Mouse (Mus musculus): Measurements from ENCODE around the gene Ttll11. TPM values are rescaled to one million over a fixed set of nuclear protein-coding genes. Genes with fewer than 3 reads are reported as not detected.

Gene Ttll11
- polyA plus RNA-seq, 2 experiments: 1.2 to 2.5 TPM

- H3K36me3 ChIP-seq (ENCODE audit: control insufficient read depth, insufficient read depth, low read length): no peaks in the 10 kb centered on the region
- H3K27me3 ChIP-seq (ENCODE audit: control insufficient read depth, insufficient read depth, low read length): no peaks in the 10 kb centered on the region
- ATAC-seq (ENCODE audit: low FRiP score, low read depth) (no peak), DNase-seq (ENCODE audit: low spot score) (no peak)
- no peak overlapping the region for H3K4me2 ChIP-seq (replicated peaks; ENCODE audit: low read depth, low read length, severe bottlenecking)
- no peak overlapping the region for H3K27ac ChIP-seq (replicated peaks; ENCODE audit: low read depth, low read length)
- H3K4me3 ChIP-seq (replicated peaks; ENCODE audit: low read length): no peak overlapping the region
- TF ChIP-seq POLR2A (IDR thresholded peaks at IDR 0.05; ENCODE audit: borderline replicate concordance, extremely low read depth, insufficient read depth, insufficient read length): no peak
- peaks cover 2% of the 10 kb centered on the region; the same call in 1 of the 2 replicates for H3K9me3 ChIP-seq (ENCODE audit: control insufficient read depth, low read length)
- WGBS: 66% methylated on average over 10 of the region's 10 CpGs
- H3K9ac ChIP-seq (ENCODE audit: low read depth, low read length, severe bottlenecking): no peak overlapping the region
- 0 out of 2 replicates have a peak, but pooled peaks cover 11% of the 10 kb centered on the region for H3K4me1 ChIP-seq (ENCODE audit: control insufficient read depth, insufficient read depth, low read length)
Measured at GRCm38 (mm10) chr2:35831904-35832581, 147.7 kb downstream of the Ttll11 start.

- no peak overlapping the region for H3K27ac ChIP-seq (replicated peaks; ENCODE audit: low read depth, low read length)
- DNase-seq (ENCODE audit: low spot score): no peak
- no peak overlapping the region for H3K9ac ChIP-seq (ENCODE audit: low read depth, low read length, severe bottlenecking)
- 0 out of 2 replicates have a peak, but pooled peaks cover 11% of the 10 kb centered on the region for H3K4me1 ChIP-seq (ENCODE audit: control insufficient read depth, insufficient read depth, low read length)
- TF ChIP-seq POLR2A (IDR thresholded peaks at IDR 0.05; ENCODE audit: borderline replicate concordance, extremely low read depth, insufficient read depth, insufficient read length): no peak
- ATAC-seq (ENCODE audit: low FRiP score, low read depth): peak; percentile 44; the same call in 1 of the 2 replicates
- H3K27me3 ChIP-seq (ENCODE audit: control insufficient read depth, insufficient read depth, low read length): no peaks in the 10 kb centered on the region
- 51% methylated on average over 6 of the region's 6 CpGs for WGBS
- no peak overlapping the region for H3K4me3 ChIP-seq (replicated peaks; ENCODE audit: low read length)
- no peaks in the 10 kb centered on the region for H3K9me3 ChIP-seq (ENCODE audit: control insufficient read depth, low read length)
- H3K36me3 ChIP-seq (ENCODE audit: control insufficient read depth, insufficient read depth, low read length): no peaks in the 10 kb centered on the region
- H3K4me2 ChIP-seq (replicated peaks; ENCODE audit: low read depth, low read length, severe bottlenecking): no peak overlapping the region
Measured at GRCm38 (mm10) chr2:35830966-35831903, 148.5 kb downstream of the Ttll11 start.

GRCm38 (mm10) chr2:35829136-35829535 is 150.6 kb downstream of the Ttll11 start:
- H3K9ac ChIP-seq (ENCODE audit: low read depth, low read length, severe bottlenecking): no peak overlapping the region
- no peak for DNase-seq (ENCODE audit: low spot score)
- H3K4me2 ChIP-seq (replicated peaks; ENCODE audit: low read depth, low read length, severe bottlenecking): no peak overlapping the region
- TF ChIP-seq POLR2A (IDR thresholded peaks at IDR 0.05; ENCODE audit: borderline replicate concordance, extremely low read depth, insufficient read depth, insufficient read length): no peak
- no peaks in the 10 kb centered on the region for H3K9me3 ChIP-seq (ENCODE audit: control insufficient read depth, low read length)
- H3K27ac ChIP-seq (replicated peaks; ENCODE audit: low read depth, low read length): no peak overlapping the region
- no peaks in the 10 kb centered on the region for H3K36me3 ChIP-seq (ENCODE audit: control insufficient read depth, insufficient read depth, low read length)
- WGBS: 96% methylated on average over 4 of the region's 4 CpGs
- H3K27me3 ChIP-seq (ENCODE audit: control insufficient read depth, insufficient read depth, low read length): no peaks in the 10 kb centered on the region
- H3K4me1 ChIP-seq (ENCODE audit: control insufficient read depth, insufficient read depth, low read length): peaks cover 11% of the 10 kb centered on the region; the same call in 1 of the 2 replicates
- H3K4me3 ChIP-seq (replicated peaks; ENCODE audit: low read length): no peak overlapping the region
- no peak for ATAC-seq (ENCODE audit: low FRiP score, low read depth)

- H3K27ac ChIP-seq (replicated peaks; ENCODE audit: low read depth, low read length): no peak overlapping the region
- no peaks in the 10 kb centered on the region for H3K27me3 ChIP-seq (ENCODE audit: control insufficient read depth, insufficient read depth, low read length)
- WGBS: 39% methylated on average over 4 of the region's 4 CpGs
- peaks cover 9% of the 10 kb centered on the region; the same call in 1 of the 2 replicates for H3K4me1 ChIP-seq (ENCODE audit: control insufficient read depth, insufficient read depth, low read length)
- no peak overlapping the region for H3K9ac ChIP-seq (ENCODE audit: low read depth, low read length, severe bottlenecking)
- ATAC-seq (ENCODE audit: low FRiP score, low read depth) (no peak), DNase-seq (ENCODE audit: low spot score) (no peak)
- H3K4me2 ChIP-seq (replicated peaks; ENCODE audit: low read depth, low read length, severe bottlenecking): no peak overlapping the region
- no peak for TF ChIP-seq POLR2A (IDR thresholded peaks at IDR 0.05; ENCODE audit: borderline replicate concordance, extremely low read depth, insufficient read depth, insufficient read length)
- H3K4me3 ChIP-seq (replicated peaks; ENCODE audit: low read length): no peak overlapping the region
- no peaks in the 10 kb centered on the region for H3K36me3 ChIP-seq (ENCODE audit: control insufficient read depth, insufficient read depth, low read length)
- H3K9me3 ChIP-seq (ENCODE audit: control insufficient read depth, low read length): no peaks in the 10 kb centered on the region
Measured at GRCm38 (mm10) chr2:35827886-35828285, 151.8 kb downstream of the Ttll11 start.

GRCm38 (mm10) chr2:35825157-35825556 is 154.6 kb downstream of the Ttll11 start:
- Histone ChIP-seq H3K4me3 (replicated peaks; ENCODE audit: low read length) (no peak overlapping the region), H3K9me3 (ENCODE audit: control insufficient read depth, low read length) (no peaks in the 10 kb centered on the region), H3K36me3 (ENCODE audit: control insufficient read depth, insufficient read depth, low read length) (no peaks in the 10 kb centered on the region), H3K27ac (replicated peaks; ENCODE audit: low read depth, low read length) (no peak overlapping the region), H3K4me2 (replicated peaks; ENCODE audit: low read depth, low read length, severe bottlenecking) (no peak overlapping the region), H3K9ac (ENCODE audit: low read depth, low read length, severe bottlenecking) (no peak overlapping the region), H3K4me1 (ENCODE audit: control insufficient read depth, insufficient read depth, low read length) (no peaks in the 10 kb centered on the region; the same call in 1 of the 2 replicates), H3K27me3 (ENCODE audit: control insufficient read depth, insufficient read depth, low read length) (no peaks in the 10 kb centered on the region)
- ATAC-seq (ENCODE audit: low FRiP score, low read depth) (no peak), DNase-seq (ENCODE audit: low spot score) (no peak)
- 41% methylated on average over 7 of the region's 7 CpGs for WGBS
- TF ChIP-seq POLR2A (IDR thresholded peaks at IDR 0.05; ENCODE audit: borderline replicate concordance, extremely low read depth, insufficient read depth, insufficient read length): no peak
